Mouse (Mus musculus) left cerebral cortex, postnatal 10 days (tissue): ENCODE results near the gene Tmem178. TPM values are rescaled to one million over a fixed set of nuclear protein-coding genes. Genes with fewer than 3 reads are reported as not detected.

ENCODE experiments used
- DNase-seq, 2 experiments: peaks; one replicate each; pipeline ENCODE4 v3.0.0; 2021 to 2022; ENCODE audit warnings: low spot score in 2 of 2, mixed read lengths in 1 of 2; ENCODE audit errors: extremely low spot score in 1 of 2
- intact Hi-C: fragments of 180-260 bp; cut with DNase I; formaldehyde crosslinking; loops from one replicate; pipeline ENCODE4 v1.15.1; 2025
- total RNA-seq, 2 experiments: library from RNA; stranded (reverse); gene quantifications; 2 replicates each; pipeline ENCODE4 v1.2.3; 2021

Gene Tmem178
- total RNA-seq: 10 to 100 TPM; 77.1 to 80.7 TPM

GRCm38 (mm10) chr17:80944530-80945198 lies at the start of gene Tmem178:
Tmem178 (plus strand) TSS chr17:80944632.
- peak in 1 of 2 experiments; percentile 60 for DNase-seq
- intact Hi-C loops: loop anchor here (5.0 to 10.0 kb wide), 2 partner anchors 38 to 140 kb away; no protein-coding TSS in a partner anchor

- no peak for DNase-seq
- intact Hi-C loops: no loop called here
These were observed 48.0 kb upstream of the Tmem178 start for GRCm38 (mm10) chr17:80896481-80896880.

- no peak for DNase-seq
- intact Hi-C loops: no loop called here
These were observed 46.6 kb upstream of the Tmem178 start for GRCm38 (mm10) chr17:80897709-80898440.

GRCm38 (mm10) chr17:80899513-80900199 lies 44.8 kb upstream of the Tmem178 start:
- intact Hi-C loops: no loop called here
- DNase-seq: no peak

GRCm38 (mm10) chr17:80900200-80900520 lies 44.3 kb upstream of the Tmem178 start:
- DNase-seq: no peak
- intact Hi-C loops: no loop called here

GRCm38 (mm10) chr17:80901885-80902284 lies 42.5 kb upstream of the Tmem178 start:
- intact Hi-C loops: no loop called here
- no peak for DNase-seq

- DNase-seq: no peak
- intact Hi-C loops: no loop called here
These were observed 41.1 kb upstream of the Tmem178 start for GRCm38 (mm10) chr17:80903121-80903875.

- intact Hi-C loops: no loop called here
- no peak for DNase-seq
These were observed 40.4 kb upstream of the Tmem178 start for GRCm38 (mm10) chr17:80904061-80904460.

- intact Hi-C loops: no loop called here
These were observed 28.8 kb upstream of the Tmem178 start for GRCm38 (mm10) chr17:80915666-80916065.

GRCm38 (mm10) chr17:80919261-80919660 lies 25.2 kb upstream of the Tmem178 start:
- DNase-seq: no peak

More at GRCm38 (mm10) chr17:80915666-80916065, 28.8 kb upstream of the Tmem178 start:
- no peak for DNase-seq

GRCm38 (mm10) chr17:80921286-80922134 lies 22.9 kb upstream of the Tmem178 start:
- intact Hi-C loops: no loop called here
- peak; percentile 47 to 54 for DNase-seq

More at GRCm38 (mm10) chr17:80919261-80919660, 25.2 kb upstream of the Tmem178 start:
- intact Hi-C loops: no loop called here

GRCm38 (mm10) chr17:80925554-80925953 lies 18.9 kb upstream of the Tmem178 start:
- intact Hi-C loops: no loop called here
- DNase-seq: no peak

GRCm38 (mm10) chr17:80927151-80927550 lies 17.3 kb upstream of the Tmem178 start:
- DNase-seq: no peak
- intact Hi-C loops: no loop called here

GRCm38 (mm10) chr17:80932716-80933115 lies 11.7 kb upstream of the Tmem178 start:
- DNase-seq: no peak
- intact Hi-C loops: no loop called here

GRCm38 (mm10) chr17:80933401-80934029 lies 10.9 kb upstream of the Tmem178 start:
- intact Hi-C loops: no loop called here
- no peak for DNase-seq

- no peak for DNase-seq
These were observed 8.5 kb upstream of the Tmem178 start for GRCm38 (mm10) chr17:80935807-80936519.

GRCm38 (mm10) chr17:80936521-80936920 lies 7.9 kb upstream of the Tmem178 start:
- intact Hi-C loops: no loop called here
- no peak for DNase-seq

More at GRCm38 (mm10) chr17:80935807-80936519, 8.5 kb upstream of the Tmem178 start:
- intact Hi-C loops: no loop called here
